Mouse (Mus musculus) CH12.LX (cell line): ENCODE measurements at regions not wholly inside any gene's neighbourhood (a gene's known extent, or its start where the extent isn't known, plus 50 kb on each side); places are given as distances from the start of the nearest gene placed in this dataset.

ENCODE experiments used
- CHD1 ChIP-seq: IDR thresholded peaks from 2 replicates; pipeline ENCODE4 v1.6.1; 2012; ENCODE audit warnings: low read depth, low read length, improper control_type of control experiment, inconsistent platforms
- CHD2 ChIP-seq: IDR thresholded peaks from 2 replicates; pipeline ENCODE4 v1.6.1; 2011; ENCODE audit warnings: low read length, improper control_type of control experiment
- CTCF ChIP-seq, 2 experiments: IDR thresholded peaks in 1 of 2; conservative IDR thresholded peaks in 1 of 2; 2 replicates each; pipeline ENCODE4 v1.5.1; 2011 to 2012; ENCODE audit warnings: low read depth in 2 of 2, low read length in 2 of 2, improper control_type of control experiment in 1 of 2, inconsistent platforms in 1 of 2, mild to moderate bottlenecking in 1 of 2, moderate library complexity in 1 of 2
- EP300 ChIP-seq: IDR thresholded peaks from 2 replicates; pipeline ENCODE4 v1.6.1; 2011; ENCODE audit warnings: low read length, improper control_type of control experiment
- POLR2A ChIP-seq: IDR thresholded peaks from 2 replicates; pipeline ENCODE4 v1.6.1; 2011; ENCODE audit warnings: low read depth, mild to moderate bottlenecking, improper control_type of control experiment, low read length
- RAD21 ChIP-seq: IDR thresholded peaks from 2 replicates; pipeline ENCODE4 v1.6.1; 2011; ENCODE audit warnings: low read depth, mild to moderate bottlenecking, low read length, improper control_type of control experiment, moderate library complexity
- RCOR1 ChIP-seq: conservative IDR thresholded peaks from 2 replicates; pipeline ENCODE4 v1.6.1; 2012; ENCODE audit warnings: low read depth, mild to moderate bottlenecking, inconsistent platforms, low read length, improper control_type of control experiment
- SMC3 ChIP-seq: IDR thresholded peaks from 2 replicates; pipeline ENCODE4 v1.6.1; 2011; ENCODE audit warnings: low read depth, low read length, improper control_type of control experiment
- TCF12 ChIP-seq: IDR thresholded peaks from 2 replicates; pipeline ENCODE4 v1.6.1; 2014; ENCODE audit warnings: low read depth, mild to moderate bottlenecking, inconsistent platforms, low read length, improper control_type of control experiment
- UBTF ChIP-seq: IDR thresholded peaks from 2 replicates; pipeline ENCODE4 v1.6.1; 2012; ENCODE audit warnings: low read depth, mild to moderate bottlenecking, inconsistent platforms, low read length, improper control_type of control experiment, moderate library complexity
- ZC3H11A ChIP-seq: IDR thresholded peaks from 2 replicates; pipeline ENCODE4 v1.6.1; 2012; ENCODE audit warnings: low read depth, mild to moderate bottlenecking, inconsistent platforms, low read length, improper control_type of control experiment
- ZKSCAN1 ChIP-seq: IDR thresholded peaks from 2 replicates; pipeline ENCODE4 v1.6.1; 2012; ENCODE audit warnings: low read depth, inconsistent platforms, low read length, improper control_type of control experiment, borderline replicate concordance
- ZNF384 ChIP-seq: IDR thresholded peaks from 2 replicates; pipeline ENCODE4 v1.6.1; 2012; ENCODE audit warnings: low read depth, low read length, improper control_type of control experiment, inconsistent platforms

GRCm38 (mm10) chr6:31043919-31044318 is 85.0 kb upstream of the Klf14 start:
- TF ChIP-seq RAD21 (no peak), ZNF384 (no peak), SMC3 (no peak), RCOR1 (no peak), CTCF (conservative IDR thresholded peaks at IDR 0.05 in 1 of 2, IDR thresholded peaks at IDR 0.05 in 1 of 2; ENCODE audit: low read depth in 2 of 2, low read length in 2 of 2) (no peak), POLR2A (no peak), EP300 (no peak), UBTF (no peak), TCF12 (no peak), CHD2 (no peak), CHD1 (no peak), ZKSCAN1 (no peak), ZC3H11A (no peak)
